Mouse (Mus musculus) layer of hippocampus, adult 18-20 months (tissue): Measurements from ENCODE around the gene Pagr1a. TPM values are rescaled to one million over a fixed set of nuclear protein-coding genes. Genes with fewer than 3 reads are reported as not detected.

ENCODE experiments used
- DNase-seq, 2 experiments: peaks; one replicate each; pipeline ENCODE4 v3.0.0; 2022; ENCODE audit warnings: low spot score in 2 of 2
- total RNA-seq, 2 experiments: library from RNA; stranded (reverse); gene quantifications; 2 replicates each; pipeline ENCODE4 v1.2.3; 2021

The Pagr1a gene
- total RNA-seq, 2 experiments from 2014 or later, result 16.7 to 17.4 TPM

DNA sequence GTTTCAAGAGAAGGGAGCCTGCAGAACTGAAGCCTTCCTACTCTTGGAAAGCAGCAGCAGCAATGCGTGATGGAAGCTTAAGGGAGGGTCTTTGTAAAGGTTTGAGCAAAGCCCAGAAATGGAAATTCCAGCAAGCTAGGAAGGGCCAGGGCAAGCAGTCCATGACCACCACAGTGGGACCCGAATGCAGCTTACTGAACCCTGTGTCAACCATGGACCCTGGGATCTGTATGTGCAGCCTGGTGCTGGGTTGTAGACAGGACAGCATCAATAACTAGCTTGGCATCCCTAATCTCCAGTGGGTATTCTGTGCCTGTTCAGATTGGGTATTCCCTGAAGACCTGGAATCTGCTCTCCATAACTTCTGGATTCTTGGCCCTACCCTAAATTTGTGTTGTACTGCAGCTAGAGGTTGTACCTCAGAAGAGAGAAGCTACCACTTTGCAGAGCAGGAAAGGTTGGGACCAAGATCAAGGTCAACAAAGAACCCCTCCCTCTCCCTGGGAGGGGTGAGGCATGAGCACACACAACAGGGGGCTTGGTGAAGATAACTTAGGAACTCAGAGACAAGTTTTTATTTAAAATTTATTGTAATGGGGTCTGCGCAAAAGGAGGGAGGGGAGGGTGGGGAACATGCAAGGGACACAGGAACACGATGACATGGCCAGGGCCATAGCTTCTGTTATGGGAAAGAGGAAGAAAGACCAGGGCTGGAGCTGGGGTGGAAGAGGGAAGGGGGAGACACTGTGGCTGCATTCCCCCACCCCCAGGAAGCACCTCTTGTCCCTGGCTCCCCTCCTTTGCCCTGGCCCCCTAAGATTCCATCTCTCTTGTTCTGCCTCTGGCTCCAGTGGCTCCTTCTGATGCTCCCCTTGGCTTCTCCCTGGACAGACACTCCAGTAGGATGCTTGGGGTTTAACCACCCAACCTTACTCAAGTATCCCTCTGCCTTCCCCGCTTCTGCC lies 4.7 kb upstream of the Pagr1a start:
- DNase-seq, result no peak

DNA sequence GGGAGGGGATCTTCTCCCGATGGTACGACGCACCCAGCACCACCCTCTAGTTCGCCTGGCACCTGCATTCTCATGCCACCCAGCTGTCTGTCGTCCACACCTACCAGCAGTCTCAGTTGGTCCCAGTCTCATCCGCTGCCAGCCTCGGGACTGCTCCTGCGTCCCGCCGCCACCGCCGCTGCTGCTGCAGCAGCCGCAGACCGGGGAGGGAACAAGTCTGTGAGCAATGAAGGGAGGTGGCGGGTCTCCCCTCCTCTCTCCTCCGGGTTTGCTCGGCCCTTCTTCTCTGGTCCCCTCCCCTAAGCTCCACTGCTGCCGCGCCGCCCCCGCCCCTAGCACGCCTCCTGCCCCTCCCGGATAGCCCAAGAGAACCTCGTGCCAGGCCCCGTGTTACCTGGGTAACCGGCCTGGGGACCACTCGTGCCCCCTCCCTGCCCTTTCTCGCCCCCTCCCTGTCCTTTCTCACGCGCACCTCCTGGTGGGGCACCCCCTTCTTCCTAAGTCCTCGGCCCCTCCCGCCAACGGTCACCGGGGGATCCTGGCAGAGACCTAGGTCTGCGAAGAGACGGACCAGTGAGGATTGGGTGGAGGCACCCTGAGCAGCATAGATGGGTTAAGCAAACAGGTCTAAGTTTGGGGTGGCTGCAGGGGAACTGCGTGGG lies 3.9 kb upstream of the Pagr1a start, which contains the start of the genes Gm42742 and Prrt2:
Gm42742 (minus strand) TSS at position 197 of the 662 bp plus-strand sequence.
Prrt2 (minus strand) TSS at position 311 of the 662 bp plus-strand sequence.
- DNase-seq, result peak; percentile 67 to 72

DNA sequence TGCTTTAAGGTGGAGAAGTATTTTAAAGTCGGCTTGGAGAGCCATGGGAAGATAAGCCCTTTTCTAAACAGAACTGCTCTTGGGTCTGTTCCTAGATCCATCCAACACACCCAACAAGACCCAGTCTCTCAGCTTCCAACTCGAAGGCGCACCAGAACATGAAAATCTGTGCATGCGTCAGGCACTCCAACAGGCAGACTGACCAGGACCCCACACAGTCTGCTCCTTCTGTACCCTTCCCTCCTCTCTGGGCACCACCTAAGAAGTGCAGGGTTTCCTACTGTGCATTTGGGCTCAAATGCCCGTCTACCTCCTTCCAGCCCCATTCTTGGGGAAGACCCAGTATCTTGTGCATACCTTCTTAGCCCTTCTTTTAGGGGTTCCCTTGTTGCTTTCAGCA lies 3.3 kb upstream of the Pagr1a start:
- DNase-seq, result peak in 1 of 2 experiments; percentile 37

DNA sequence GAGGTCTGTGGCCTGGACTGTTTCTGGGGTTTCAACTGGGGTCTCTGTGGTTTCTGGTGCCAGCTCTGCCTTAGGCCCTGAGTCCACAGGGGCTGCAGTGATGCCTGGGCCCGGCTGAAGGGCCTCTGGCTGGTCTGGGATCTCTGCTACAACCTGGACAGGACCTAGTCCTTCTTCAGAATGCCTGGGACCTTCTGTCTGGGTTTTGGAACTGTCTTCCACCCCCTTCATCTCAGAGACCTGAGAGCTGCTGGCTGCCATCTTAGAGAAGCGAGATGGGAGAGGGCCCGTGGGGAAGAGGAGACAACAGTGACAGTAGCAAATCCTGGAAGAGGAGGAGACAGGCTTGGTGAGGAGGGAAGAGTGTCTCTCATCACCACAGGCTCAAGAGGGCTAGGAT lies 2.9 kb upstream of the Pagr1a start:
- peak in 1 of 2 experiments; percentile 22 for DNase-seq

DNA sequence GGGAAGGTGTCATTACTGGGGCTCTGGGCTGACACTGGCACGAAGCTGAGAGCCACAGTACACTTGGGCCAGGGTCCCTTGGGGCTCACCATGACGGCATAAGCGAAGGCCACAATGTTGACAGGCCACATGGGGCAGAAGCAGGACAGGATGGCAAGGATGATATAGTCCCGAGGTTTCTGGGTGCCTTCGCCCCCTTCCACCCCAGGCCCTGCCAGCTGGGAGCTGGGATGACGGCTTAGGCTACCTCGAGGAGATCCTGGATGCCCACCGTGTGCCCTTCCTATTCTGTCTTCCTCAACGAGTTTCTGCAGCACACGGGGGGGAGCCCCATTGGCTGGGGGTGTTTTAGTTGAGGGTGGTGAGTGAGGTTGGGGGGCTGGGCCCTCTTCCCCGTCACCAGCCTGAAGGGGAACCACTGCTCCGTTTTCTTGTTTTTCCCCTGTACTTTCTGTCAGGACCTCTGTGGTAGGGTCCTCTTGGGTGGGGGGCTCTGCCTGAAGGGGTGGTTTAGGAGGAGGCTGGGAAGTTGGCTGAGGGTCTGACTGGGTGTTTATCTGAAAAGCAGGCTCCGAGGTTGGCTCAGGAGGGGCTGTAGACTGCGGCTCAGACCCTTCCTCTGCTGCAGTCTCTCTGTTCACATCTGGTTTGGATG lies 2.3 kb upstream of the Pagr1a start:
- peak in 1 of 2 experiments; percentile 15 for DNase-seq

DNA sequence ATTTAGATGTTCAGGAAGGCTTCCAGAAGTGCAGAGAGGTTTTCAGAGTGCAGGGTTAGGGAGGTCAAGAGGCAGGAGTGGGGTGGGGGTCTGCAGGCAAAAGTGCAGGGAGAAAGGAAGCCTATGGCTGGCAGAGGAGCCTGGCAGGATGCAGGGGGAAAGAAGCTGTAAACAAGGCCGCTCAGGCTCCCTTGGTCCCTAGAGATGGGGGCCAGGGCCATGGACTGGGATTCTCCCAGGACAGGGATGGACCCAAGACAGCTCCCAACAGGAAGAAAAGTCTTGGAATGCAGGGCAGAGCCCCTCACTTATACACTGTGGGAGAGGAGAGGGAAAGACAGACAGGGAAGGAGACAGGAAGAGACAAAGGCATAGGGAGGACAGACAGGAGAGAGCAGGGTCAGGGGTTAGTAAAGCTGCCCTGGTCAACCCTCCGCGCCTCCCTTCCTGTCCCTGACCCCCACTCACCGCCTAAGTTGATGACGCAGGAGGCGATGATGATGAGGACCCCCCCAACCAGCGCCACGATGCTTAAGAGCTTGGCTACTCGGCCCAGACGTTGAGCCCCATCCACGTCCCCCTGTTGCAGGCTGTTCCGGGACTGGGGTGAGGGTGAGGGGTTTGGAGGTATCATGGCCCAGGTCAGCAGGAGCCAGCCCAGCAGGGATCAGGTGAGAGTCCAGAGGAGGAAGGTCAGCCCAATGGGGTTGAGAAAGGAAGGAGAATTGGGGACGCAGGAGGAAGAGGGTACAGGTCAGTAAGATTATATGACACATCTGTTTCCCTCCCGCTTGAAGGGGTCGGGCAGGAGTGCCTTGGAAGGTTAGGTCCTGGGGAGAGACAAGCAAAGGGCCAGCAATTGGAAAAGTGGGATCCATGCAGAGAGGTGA lies 1.5 kb upstream of the Pagr1a start:
- DNase-seq, result no peak

DNA sequence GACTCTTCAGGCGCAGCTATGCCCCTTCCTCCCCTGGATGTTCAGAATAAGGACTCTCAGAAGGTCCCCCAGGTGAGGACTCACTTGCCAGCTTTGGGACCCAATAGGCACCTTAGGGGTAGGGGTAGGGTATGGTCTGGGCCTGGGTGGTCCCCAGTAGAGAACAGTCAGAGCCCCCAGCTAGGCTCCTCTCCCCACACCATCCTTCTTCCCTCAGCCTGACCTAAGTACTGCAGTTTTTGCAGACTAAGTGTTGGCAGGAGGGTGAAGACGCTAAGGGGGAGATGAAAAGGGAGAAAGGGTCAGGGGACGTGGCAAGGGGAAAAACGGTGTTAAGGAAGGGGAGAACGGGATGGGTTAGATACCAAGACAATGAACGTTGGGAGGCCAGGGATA lies 796 bp upstream of the Pagr1a start:
- peak in 1 of 2 experiments; percentile 13 for DNase-seq

DNA sequence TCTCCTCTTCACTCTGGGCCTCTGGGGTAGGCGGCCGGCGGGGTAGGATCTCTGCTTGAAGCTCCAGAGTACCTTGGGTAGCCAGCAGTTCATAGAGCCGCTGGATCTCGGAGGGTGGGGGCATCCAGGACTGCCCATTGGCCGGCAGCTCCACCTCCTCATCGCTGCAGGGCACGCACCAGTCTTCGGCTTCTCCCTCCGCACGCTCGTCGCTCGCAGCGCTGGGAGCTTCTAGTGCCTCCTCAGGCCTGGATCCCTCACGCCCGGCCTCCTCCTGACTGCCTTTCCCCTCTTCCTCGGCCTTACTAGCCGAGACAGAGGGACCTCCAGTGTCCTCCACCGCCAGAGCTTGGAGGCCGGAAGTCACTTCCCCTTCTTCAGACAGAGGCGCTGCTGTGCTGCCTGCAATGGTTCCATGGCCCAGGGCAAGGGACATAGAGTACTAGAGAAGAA lies 640 bp downstream of the Pagr1a start:
- no peak for DNase-seq

DNA sequence TGATC lies 869 bp downstream of the Pagr1a start, which contains the start of gene Pagr1b:
Pagr1b (minus strand) TSS at position 4 of the 5 bp plus-strand sequence.
- DNase-seq, result no peak

DNA sequence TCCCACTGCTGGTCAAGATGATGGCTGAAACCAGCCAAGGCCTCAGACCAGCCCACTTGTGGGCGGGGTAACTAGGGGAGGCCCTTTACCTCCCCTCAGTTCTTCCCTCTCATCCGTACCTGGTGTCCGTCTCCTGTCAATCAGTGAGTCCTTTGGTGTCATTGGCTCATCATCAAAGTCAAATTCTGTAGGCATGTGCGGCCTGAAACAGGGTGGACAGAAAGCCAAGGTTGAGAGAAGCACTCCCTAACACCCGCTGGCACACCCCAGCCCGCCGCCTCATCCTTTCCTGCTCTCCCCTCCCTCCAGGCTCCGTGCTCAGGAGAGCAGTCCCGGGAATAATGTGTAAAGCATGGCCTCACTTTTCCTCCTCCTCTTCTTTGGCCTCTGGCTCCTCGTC lies 1.1 kb downstream of the Pagr1a start:
- peak in 1 of 2 experiments; percentile 15 for DNase-seq

DNA sequence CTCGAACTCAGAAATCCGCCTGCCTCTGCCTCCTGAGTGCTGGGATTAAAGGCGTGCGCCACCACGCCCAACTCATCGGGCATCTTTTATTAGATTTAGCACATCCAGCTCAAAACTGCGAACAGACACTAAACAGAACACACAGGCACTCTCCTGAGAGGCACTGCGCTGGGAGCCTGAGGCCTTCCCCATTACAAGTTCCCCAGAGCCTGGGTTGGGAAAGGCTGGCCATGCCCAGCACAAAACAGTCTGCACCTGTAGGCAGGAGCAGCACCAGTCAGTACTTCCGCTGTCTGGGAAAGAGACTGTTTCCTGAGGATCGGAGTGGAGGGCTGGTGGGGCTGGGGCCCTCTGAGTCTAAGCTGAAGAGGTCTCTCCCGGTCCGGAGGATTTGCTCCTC lies 2.2 kb downstream of the Pagr1a start:
- DNase-seq, result no peak

DNA sequence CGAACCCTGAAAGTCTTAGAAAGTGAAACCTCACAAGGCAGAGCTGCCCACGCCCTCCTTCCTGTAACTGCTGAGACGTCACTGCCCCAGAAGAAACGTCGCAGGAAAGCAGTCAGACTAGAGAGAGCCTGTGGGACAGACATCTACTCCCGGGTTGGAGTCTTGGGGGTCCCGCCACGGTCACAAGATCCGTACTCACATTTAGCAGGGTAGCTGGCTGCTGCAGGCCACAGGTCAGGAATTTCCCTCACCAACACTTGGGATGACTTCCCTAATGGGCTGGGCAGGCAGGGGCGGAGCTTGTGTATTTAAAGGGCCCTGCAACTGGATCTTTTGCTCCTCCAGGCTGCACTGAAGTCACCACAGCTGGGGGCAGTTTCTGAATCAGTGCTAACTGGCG lies 2.8 kb downstream of the Pagr1a start, which contains the start of gene Mvp:
Mvp (minus strand) TSS at position 302 of the 400 bp plus-strand sequence.
- DNase-seq, result peak in 1 of 2 experiments; percentile 35

DNA sequence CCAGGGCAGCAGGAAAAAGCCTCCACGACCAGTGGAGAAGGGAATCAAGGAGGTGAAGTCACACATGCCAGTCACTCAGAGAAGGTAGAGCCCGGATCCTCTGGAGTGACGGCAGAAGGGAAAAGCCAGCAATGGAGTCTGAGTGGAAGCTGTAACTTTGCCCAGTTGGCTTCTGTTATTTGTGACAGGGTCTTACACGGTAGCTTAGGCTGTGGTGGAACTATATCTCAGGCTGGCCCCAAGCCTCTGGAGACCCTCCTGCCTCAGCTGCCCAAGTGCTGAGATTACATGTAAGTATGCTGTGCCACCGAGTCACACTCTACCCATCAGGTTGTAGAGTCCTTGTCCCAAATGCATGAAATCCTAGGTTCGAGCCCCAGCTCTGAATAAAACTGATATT lies 3.8 kb downstream of the Pagr1a start:
- no peak for DNase-seq

DNA sequence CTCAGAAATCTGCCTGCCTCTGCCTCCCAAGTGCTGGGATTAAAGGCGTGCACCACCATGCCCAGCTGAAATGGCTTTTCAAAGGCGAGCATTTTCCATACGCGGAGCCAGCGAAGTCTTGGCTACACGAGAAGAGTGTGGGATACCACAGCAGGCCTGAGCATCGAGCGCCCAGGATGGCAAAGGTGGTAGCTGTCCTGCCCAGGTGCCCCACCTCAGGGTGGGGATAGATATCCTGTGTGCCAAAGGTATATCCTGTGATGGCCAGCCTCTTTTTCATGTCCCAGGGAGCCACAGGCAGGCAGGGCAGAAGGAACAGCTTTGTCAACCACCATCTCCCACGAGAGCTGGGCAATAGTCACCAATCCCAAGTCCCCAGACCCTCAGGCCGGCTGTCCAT lies 4.3 kb downstream of the Pagr1a start:
- no peak for DNase-seq

DNA sequence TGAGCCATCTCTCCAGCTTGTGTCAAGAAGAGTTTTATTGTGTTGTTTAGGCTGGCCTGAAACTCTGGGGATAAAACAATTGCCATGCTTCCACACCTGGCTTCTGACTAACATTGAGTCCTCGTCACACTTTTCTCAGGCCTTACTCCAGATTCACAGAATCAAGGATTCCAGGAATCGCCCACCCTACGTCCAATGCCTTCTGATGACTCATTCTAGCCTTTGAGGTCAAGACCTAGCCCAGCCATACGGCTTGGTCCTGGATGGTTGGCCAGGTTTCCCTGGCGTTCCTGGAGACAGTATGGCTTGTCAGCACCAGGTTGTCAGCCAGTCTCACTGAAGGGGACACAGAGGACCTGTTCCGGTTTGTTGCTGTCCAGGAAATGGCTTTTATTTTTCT lies 4.8 kb downstream of the Pagr1a start:
- no peak for DNase-seq

DNA sequence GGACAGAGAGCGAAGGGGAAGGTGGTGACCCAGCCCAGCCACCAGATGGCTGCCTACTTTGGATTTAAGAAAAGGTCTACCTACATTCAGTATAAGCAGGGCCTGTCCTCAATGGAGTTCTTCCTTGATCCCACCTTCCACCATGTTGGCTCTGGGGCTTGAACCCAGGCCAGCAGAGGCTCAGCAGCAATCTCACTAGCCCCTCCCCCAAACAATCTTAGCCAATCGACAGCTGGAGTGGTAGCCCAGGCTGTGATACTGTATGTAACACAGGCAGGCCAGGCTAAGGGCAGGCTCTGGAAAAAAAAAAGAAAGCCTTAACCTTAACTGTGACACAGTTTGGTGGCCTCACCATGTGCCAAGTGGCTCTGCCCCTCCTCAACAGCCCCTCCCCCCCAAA lies 5.4 kb downstream of the Pagr1a start:
- DNase-seq, result no peak

DNA sequence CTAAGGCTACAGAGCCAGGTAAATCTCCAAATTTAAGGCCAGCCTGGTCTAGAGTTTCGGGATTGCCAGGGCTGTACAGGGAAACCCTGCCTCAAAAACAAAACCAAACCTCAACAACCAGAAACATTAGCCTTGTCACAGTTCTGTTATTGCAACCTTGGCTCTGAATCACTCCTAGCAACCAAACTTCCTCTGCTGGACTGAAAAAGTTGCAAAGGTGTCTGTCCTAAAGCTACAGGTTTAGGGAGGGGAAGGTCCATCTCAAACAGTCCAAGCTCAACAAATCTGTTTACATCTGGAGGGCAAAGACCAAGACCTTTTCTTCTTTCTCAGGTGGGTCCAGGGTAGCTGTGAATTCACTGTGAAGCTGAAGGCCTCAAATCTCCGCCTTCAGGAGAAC lies 6.1 kb downstream of the Pagr1a start:
- DNase-seq, result no peak

DNA sequence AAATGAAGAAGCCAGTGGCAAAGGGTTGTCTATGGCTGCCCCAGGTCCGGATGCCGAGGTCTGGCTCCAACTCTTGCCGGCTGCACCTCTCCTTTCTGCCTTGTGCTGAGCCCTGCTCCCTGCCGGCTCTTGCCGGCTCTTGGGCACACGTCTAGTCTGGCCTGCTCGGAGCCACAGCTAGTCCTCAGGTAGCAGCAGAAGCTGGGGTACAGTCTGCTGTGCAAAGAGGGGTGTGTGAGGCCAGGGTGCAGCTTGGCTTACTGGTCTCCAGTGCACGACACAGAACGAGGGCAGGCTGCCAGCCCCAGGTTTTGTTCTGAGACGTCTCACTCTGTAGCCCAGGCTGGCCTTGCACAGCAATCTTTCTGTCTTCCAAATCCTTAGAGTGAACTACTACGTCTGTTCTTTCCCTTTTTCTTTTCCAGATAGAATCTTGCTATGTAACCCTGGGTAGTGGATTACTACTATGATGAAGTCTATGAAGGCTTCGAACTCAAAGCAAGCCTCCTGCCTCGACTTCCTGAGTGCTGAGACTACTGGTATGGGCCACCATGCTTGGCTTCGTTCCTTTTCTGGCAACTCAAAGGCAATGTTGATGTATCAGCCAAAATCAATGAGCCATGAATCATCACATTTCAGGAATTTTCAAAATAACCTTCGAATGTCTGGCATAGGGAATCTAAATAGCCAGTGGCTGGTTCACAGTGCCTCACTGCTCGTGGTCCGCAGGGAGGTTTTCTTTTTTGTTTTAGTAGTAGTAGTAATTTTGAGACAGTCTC lies 7.7 kb downstream of the Pagr1a start:
- DNase-seq, result peak in 1 of 2 experiments; percentile 23

DNA sequence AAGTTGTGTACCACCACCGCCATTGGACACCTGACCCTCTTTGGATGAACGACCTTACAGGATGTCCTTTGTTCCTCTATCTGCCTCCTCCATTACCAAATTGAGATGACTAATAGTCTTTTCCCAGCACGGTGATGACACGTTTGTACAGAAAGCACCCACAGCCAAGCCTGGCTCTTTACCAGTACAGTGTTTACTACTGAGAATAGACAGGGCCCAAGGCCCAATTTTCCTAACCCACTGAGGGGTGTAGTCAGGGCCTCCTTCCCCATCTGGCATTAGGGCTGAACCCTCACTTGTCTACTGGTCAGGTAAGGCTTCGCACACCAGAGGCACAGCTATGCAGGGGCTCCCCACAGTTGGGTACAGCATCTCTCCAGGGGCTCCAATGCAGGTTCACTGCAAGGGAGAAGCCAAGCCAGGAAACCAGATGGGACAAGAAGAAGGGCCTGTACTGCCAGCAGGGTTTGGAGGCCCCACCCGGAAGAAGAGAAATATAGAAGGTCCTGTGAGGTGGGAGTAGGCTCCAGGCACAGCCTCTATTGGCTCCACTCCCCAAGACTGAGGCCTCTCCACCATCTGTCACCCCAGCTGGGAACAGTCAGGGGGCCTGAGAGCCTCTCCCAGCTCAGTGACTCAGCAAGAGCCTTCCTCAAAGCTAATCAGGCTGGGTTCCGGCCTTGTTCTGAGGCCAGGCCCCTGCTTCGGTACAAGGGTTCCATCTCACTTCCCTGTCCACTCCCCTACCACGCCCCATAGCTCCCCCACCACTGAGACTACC lies 8.7 kb downstream of the Pagr1a start:
- DNase-seq, result peak; percentile 89 to 93
